Mouse (Mus musculus): ENCODE results near the gene Slc17a3. TPM values are rescaled to one million over a fixed set of nuclear protein-coding genes. Genes with fewer than 3 reads are reported as not detected.

Gene Slc17a3
- polyA plus RNA-seq (2015; fragmentation: Illumina TruSeq; extraction: RNeasy Lipid Tissue Mini Kit (QIAGEN cat#74804); ENCODE audit: insufficient read depth, low read depth, low replicate concordance): not detected

GRCm38 (mm10) chr13:23839308-23839707, at the start of gene Slc17a3:
Slc17a3 (plus strand) TSS chr13:23839434.

DNA sequence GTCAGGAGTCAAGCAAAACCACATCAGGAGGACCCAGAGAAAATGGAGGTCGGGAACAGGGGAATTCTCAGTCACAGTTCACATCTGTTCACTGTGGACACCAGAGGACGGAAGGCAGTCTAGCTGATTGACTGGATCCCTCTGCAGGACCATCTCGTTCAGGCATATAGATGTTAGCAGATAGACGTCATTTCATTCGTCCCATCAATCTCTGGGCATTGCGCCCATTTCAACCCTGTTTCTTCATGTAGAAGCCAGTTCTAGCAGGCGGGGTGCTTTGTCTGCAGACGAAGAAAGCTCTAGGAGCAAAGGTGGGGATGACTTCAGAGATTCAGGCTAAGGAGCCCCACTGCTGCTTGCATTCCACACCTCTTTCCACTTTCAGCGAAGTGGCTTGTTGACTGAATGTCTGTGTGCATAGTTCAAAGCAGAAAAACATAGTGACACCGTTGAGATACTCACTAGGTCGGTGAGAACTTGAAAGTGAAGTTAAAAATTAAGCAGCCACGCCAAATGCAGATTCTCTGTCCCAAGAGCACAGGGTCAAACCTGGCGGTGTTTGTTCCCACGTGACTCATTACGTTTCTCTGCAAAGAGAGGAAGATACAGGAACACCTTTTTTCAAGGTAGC, 32.7 kb upstream of the Slc17a3 start, which contains the start of gene Slc17a2:
Gene Slc17a2, plus strand, starts transcription at position 572 of the 631 bp plus-strand sequence.

GRCm38 (mm10) chr13:23867405-23867804, 28.2 kb downstream of the Slc17a3 start, which contains the start of gene Slc17a1:
Slc17a1 (plus strand) TSS chr13:23867750.

Other genes with a start within 250 kb of the Slc17a3 start
- gene Hist1h2be, start 218.3 kb upstream of the Slc17a3 start, polyA plus RNA-seq (2015; fragmentation: Illumina TruSeq; extraction: RNeasy Lipid Tissue Mini Kit (QIAGEN cat#74804); ENCODE audit: insufficient read depth, low read depth, low replicate concordance): 1.9 TPM
- gene Hist1h1e, start 216.9 kb upstream of the Slc17a3 start, polyA plus RNA-seq (2015; fragmentation: Illumina TruSeq; extraction: RNeasy Lipid Tissue Mini Kit (QIAGEN cat#74804); ENCODE audit: insufficient read depth, low read depth, low replicate concordance): 0.70 TPM
- gene Hist1h2ac, start 155.5 kb upstream of the Slc17a3 start, polyA plus RNA-seq (2015; fragmentation: Illumina TruSeq; extraction: RNeasy Lipid Tissue Mini Kit (QIAGEN cat#74804); ENCODE audit: insufficient read depth, low read depth, low replicate concordance): 0.33 TPM
- gene Hist1h2bc, start 155.2 kb upstream of the Slc17a3 start, polyA plus RNA-seq (2015; fragmentation: Illumina TruSeq; extraction: RNeasy Lipid Tissue Mini Kit (QIAGEN cat#74804); ENCODE audit: insufficient read depth, low read depth, low replicate concordance): 37.3 TPM
- not detected for gene Hist1h1t, start 143.6 kb upstream of the Slc17a3 start, polyA plus RNA-seq (2015; fragmentation: Illumina TruSeq; extraction: RNeasy Lipid Tissue Mini Kit (QIAGEN cat#74804); ENCODE audit: insufficient read depth, low read depth, low replicate concordance)
- gene Hist1h4c, start 141.0 kb upstream of the Slc17a3 start, polyA plus RNA-seq (2015; fragmentation: Illumina TruSeq; extraction: RNeasy Lipid Tissue Mini Kit (QIAGEN cat#74804); ENCODE audit: insufficient read depth, low read depth, low replicate concordance): 2.0 TPM
- gene Hfe, start 128.6 kb upstream of the Slc17a3 start, polyA plus RNA-seq (2015; fragmentation: Illumina TruSeq; extraction: RNeasy Lipid Tissue Mini Kit (QIAGEN cat#74804); ENCODE audit: insufficient read depth, low read depth, low replicate concordance): 11.9 TPM
- gene Hist1h1c, start 100.6 kb upstream of the Slc17a3 start, polyA plus RNA-seq (2015; fragmentation: Illumina TruSeq; extraction: RNeasy Lipid Tissue Mini Kit (QIAGEN cat#74804); ENCODE audit: insufficient read depth, low read depth, low replicate concordance): 18.7 TPM
- not detected for gene Hist1h3c, start 93.8 kb upstream of the Slc17a3 start, polyA plus RNA-seq (2015; fragmentation: Illumina TruSeq; extraction: RNeasy Lipid Tissue Mini Kit (QIAGEN cat#74804); ENCODE audit: insufficient read depth, low read depth, low replicate concordance)
- gene Hist1h2bb, start 92.7 kb upstream of the Slc17a3 start, polyA plus RNA-seq (2015; fragmentation: Illumina TruSeq; extraction: RNeasy Lipid Tissue Mini Kit (QIAGEN cat#74804); ENCODE audit: insufficient read depth, low read depth, low replicate concordance): not detected
- gene Hist1h2ab, start 88.3 kb upstream of the Slc17a3 start, polyA plus RNA-seq (2015; fragmentation: Illumina TruSeq; extraction: RNeasy Lipid Tissue Mini Kit (QIAGEN cat#74804); ENCODE audit: insufficient read depth, low read depth, low replicate concordance): not detected
- not detected for gene Hist1h3b, start 87.2 kb upstream of the Slc17a3 start, polyA plus RNA-seq (2015; fragmentation: Illumina TruSeq; extraction: RNeasy Lipid Tissue Mini Kit (QIAGEN cat#74804); ENCODE audit: insufficient read depth, low read depth, low replicate concordance)
- not detected for gene Hist1h4b, start 82.4 kb upstream of the Slc17a3 start, polyA plus RNA-seq (2015; fragmentation: Illumina TruSeq; extraction: RNeasy Lipid Tissue Mini Kit (QIAGEN cat#74804); ENCODE audit: insufficient read depth, low read depth, low replicate concordance)
- gene Hist1h4a, start 78.2 kb upstream of the Slc17a3 start, polyA plus RNA-seq (2015; fragmentation: Illumina TruSeq; extraction: RNeasy Lipid Tissue Mini Kit (QIAGEN cat#74804); ENCODE audit: insufficient read depth, low read depth, low replicate concordance): not detected
- gene Hist1h3a, start 77.0 kb upstream of the Slc17a3 start, polyA plus RNA-seq (2015; fragmentation: Illumina TruSeq; extraction: RNeasy Lipid Tissue Mini Kit (QIAGEN cat#74804); ENCODE audit: insufficient read depth, low read depth, low replicate concordance): not detected
- gene Hist1h1a, start 75.8 kb upstream of the Slc17a3 start, polyA plus RNA-seq (2015; fragmentation: Illumina TruSeq; extraction: RNeasy Lipid Tissue Mini Kit (QIAGEN cat#74804); ENCODE audit: insufficient read depth, low read depth, low replicate concordance): not detected
- not detected for gene Trim38, start 69.5 kb upstream of the Slc17a3 start, polyA plus RNA-seq (2015; fragmentation: Illumina TruSeq; extraction: RNeasy Lipid Tissue Mini Kit (QIAGEN cat#74804); ENCODE audit: insufficient read depth, low read depth, low replicate concordance)
- gene Slc17a2, start 32.4 kb upstream of the Slc17a3 start, polyA plus RNA-seq (2015; fragmentation: Illumina TruSeq; extraction: RNeasy Lipid Tissue Mini Kit (QIAGEN cat#74804); ENCODE audit: insufficient read depth, low read depth, low replicate concordance): not detected
- not detected for gene Slc17a1, start 28.3 kb downstream of the Slc17a3 start, polyA plus RNA-seq (2015; fragmentation: Illumina TruSeq; extraction: RNeasy Lipid Tissue Mini Kit (QIAGEN cat#74804); ENCODE audit: insufficient read depth, low read depth, low replicate concordance)
- 0.26 TPM for gene Slc17a4, start 75.6 kb downstream of the Slc17a3 start, polyA plus RNA-seq (2015; fragmentation: Illumina TruSeq; extraction: RNeasy Lipid Tissue Mini Kit (QIAGEN cat#74804); ENCODE audit: insufficient read depth, low read depth, low replicate concordance)
- not detected for gene Hist1h2ba, start 94.7 kb downstream of the Slc17a3 start, polyA plus RNA-seq (2015; fragmentation: Illumina TruSeq; extraction: RNeasy Lipid Tissue Mini Kit (QIAGEN cat#74804); ENCODE audit: insufficient read depth, low read depth, low replicate concordance)
- gene Hist1h2aa, start 95.0 kb downstream of the Slc17a3 start, polyA plus RNA-seq (2015; fragmentation: Illumina TruSeq; extraction: RNeasy Lipid Tissue Mini Kit (QIAGEN cat#74804); ENCODE audit: insufficient read depth, low read depth, low replicate concordance): not detected
- gene Scgn, start 151.8 kb downstream of the Slc17a3 start, polyA plus RNA-seq (2015; fragmentation: Illumina TruSeq; extraction: RNeasy Lipid Tissue Mini Kit (QIAGEN cat#74804); ENCODE audit: insufficient read depth, low read depth, low replicate concordance): 13.2 TPM